Mouse (Mus musculus) liver, postnatal 0 days (tissue): ENCODE measurements at regions not wholly inside any gene's neighbourhood (a gene's known extent, or its start where the extent isn't known, plus 50 kb on each side); places are given as distances from the start of the nearest gene placed in this dataset.

ENCODE experiments used
- CTCF ChIP-seq: sonication (generic); IDR thresholded peaks from 2 replicates; pipeline ENCODE4 v1.5.1; 2016; ENCODE audit warnings: antibody characterized with exemption, low read depth
- EP300 ChIP-seq: IDR thresholded peaks from 2 replicates; pipeline ENCODE4 v1.6.1; 2016; ENCODE audit warnings: antibody characterized with exemption, low read depth, mild to moderate bottlenecking

GRCm38 (mm10) chr6:12994701-12995100, 74.9 kb upstream of the Tmem106b start:
- TF ChIP-seq CTCF (no peak), EP300 (no peak)
